Mouse (Mus musculus): ENCODE results near the gene Slfn14. TPM values are rescaled to one million over a fixed set of nuclear protein-coding genes. Genes with fewer than 3 reads are reported as not detected.

Slfn14 gene
- total RNA-seq, 2 experiments from 2014 or later = not detected

- DNase-seq (ENCODE audit: low spot score in 2 of 2) = no peak
- intact Hi-C loops (cut with DNase I) = no loop called here
Observed at GRCm38 (mm10) chr11:83225371-83225960, 61.1 kb downstream of the Slfn14 start.

Other genes with a start within 250 kb of the Slfn14 start
- 1 to 10 TPM; 1.3 to 1.6 TPM for gene Slfn2, start 221.6 kb downstream of the Slfn14 start, total RNA-seq (2021)
- gene Slfn1, start 169.9 kb downstream of the Slfn14 start, total RNA-seq (2021) = not detected
- gene Slfn4, start 111.5 kb downstream of the Slfn14 start, total RNA-seq (2021) = not detected
- gene Slfn3, start 95.4 kb downstream of the Slfn14 start, total RNA-seq (2021) = under 1 TPM; 0.28 to 0.37 TPM
- gene Ap2b1, start 12.3 kb upstream of the Slfn14 start, total RNA-seq (2021) = 100 to 1,000 TPM; 291 to 311 TPM
- gene Pex12, start 15.9 kb upstream of the Slfn14 start, total RNA-seq (2021) = 10 to 100 TPM in 1 of 2 experiments, 1 to 10 TPM in 1; 9.5 to 11.6 TPM
- 100 to 1,000 TPM; 258 to 277 TPM for gene Rasl10b, start 122.4 kb upstream of the Slfn14 start, total RNA-seq (2021)
- gene Gas2l2, start 142.7 kb upstream of the Slfn14 start, total RNA-seq (2021) = under 1 TPM in 1 of 2 experiments, not detected in 1; 0.18 TPM
- not detected for gene 1700020L24Rik, start 151.0 kb upstream of the Slfn14 start, total RNA-seq (2021)
- 1 to 10 TPM; 3.9 to 4.3 TPM for gene Mmp28, start 176.3 kb upstream of the Slfn14 start, total RNA-seq (2021)
- gene Taf15, start 186.4 kb upstream of the Slfn14 start, total RNA-seq (2021) = 10 to 100 TPM; 48.4 to 65.7 TPM
- not detected for gene Heatr9, start 235.4 kb upstream of the Slfn14 start, total RNA-seq (2021)
- gene Ccl5, start 243.8 kb upstream of the Slfn14 start, total RNA-seq (2021) = not detected